Mouse (Mus musculus) monocyte, adult 2 months (primary cell): ENCODE results near the gene Acsl6.
"Not testable (repeated sequence)": the region's sequence is repeated elsewhere in the genome, so short reads cannot be mapped to it uniquely, and the experiment has no call there.

Experiments
- DNase-seq, 2 experiments: peaks; one replicate each; pipeline ENCODE4 v3.0.0; 2022; ENCODE audit warnings: low spot score in 2 of 2, low read depth in 1 of 2

The Acsl6 gene

DNA sequence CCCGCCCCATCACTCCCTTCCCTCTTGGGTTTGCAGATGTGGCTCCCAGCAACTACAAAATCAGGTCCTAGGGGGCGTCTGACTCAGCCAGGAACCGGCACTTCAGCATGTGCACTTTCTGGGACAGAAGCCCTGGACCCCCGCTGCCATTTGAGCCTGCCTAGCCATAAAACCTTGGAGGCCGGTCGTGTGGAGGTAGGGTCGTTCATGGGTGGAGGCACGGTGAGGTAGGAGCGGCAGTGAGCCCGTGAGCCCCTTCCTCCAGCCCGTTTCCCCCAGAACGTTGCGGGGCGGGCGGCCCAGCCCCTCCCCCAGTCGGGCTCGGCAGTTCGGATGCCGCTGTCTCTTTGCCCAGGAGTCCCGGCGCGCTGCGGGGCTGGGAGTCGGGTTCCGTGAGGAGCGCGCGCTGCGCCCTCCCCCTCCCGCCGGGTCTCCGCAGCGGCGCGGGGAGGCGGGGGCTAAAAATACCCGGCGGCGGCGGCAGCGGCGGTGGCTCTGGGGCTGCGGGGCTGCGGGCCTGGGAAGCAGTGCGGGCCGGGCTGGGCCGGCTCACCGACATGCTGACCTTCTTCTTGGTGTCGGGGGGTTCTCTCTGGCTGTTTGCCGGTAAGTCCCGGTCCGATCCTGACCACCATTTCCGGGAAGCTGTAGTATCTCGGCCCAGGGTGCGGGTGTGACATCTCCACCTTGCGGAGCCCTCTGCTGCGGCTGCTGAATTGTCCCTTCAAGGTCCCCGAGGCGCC is at the start of gene Acsl6:
Gene Acsl6 (plus strand): TSS at position 71 of the 743 bp plus-strand sequence.
- no peak for DNase-seq

DNA sequence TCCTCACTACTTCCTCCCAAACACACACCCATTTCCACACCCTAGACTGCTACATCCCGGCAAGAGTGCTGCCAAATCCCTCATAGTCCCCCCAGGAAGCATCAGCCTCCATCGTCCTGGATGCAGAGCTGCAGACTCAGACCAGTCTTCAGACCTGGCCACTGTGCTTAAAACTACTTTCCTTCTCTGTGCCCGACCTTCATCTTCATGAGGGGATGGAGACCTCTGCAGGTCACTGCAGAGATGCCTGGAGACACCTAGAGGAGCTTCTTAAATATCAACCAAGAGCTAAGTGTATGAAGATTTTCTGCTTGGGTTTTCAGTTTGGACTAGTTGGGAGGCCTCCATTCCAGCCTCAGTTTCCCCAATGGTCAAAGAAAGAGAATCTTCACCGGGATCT is 49.5 kb upstream of the Acsl6 start:
- DNase-seq = no peak

DNA sequence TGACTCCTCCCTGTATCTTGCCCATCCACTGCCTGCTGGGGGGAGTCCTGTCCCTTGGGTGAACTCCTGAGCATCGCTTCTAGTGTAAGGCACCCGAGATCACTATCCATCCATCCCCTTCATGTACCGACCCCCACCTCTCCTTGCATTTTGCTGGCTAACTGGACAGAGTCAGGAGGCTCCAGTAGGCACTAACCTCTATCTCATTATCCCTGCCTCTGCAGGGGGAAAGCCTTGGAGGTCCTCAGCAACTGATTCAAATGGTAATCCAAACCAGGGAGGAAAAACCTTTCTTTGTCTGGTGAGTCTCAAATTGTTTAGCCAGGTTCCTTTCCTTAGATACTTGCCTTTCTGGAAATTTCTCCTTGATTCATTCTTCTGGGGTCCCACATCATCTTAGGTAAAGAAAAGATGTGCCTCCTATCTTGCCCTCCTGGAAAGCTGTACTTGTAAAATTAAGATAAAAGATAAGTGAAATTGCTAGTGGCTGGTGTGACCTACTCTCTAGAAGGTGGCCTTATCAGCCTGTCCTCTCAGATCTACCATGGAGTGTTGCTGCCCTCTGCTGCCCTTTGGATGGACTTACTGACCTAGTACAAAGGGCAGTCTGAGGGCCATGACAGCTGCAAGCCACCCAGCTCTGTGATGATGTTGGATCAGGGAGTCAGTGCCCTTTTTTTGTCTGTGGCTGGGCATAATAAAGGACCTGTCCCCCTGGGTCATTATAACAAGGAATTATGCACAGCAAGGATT is 46.8 kb upstream of the Acsl6 start:
- DNase-seq = peak in 1 of 2 experiments; percentile 51

DNA sequence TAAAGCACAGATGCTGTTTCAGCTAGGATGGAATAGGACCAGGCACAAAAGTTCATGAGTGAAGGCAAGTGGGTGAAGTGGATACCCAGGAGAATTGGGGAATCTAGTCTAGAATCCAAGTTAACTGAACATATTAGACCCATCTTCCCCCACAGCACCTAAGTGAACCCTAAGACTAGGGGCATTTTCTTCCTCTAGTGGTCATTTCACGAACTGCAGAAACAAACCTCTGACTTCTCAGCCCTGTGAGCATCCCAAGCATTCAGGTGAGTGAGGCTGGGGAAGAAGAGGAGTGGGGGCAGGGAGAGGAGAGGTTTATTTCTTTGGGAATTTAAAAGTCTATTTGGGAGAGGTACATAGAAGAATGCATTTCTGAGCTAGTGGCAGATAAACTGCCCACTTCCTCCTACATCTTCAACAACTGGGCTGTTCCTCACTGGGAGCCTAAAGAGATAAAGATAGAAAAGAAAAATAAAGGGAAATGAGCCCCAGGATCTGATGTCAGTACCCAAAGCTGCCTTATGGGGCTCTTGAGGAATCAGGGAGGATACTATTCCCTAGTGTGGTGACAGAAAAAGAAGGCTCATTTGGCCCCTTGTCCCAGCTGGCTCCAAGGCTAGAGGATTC is 40.1 kb upstream of the Acsl6 start:
- no peak for DNase-seq

DNA sequence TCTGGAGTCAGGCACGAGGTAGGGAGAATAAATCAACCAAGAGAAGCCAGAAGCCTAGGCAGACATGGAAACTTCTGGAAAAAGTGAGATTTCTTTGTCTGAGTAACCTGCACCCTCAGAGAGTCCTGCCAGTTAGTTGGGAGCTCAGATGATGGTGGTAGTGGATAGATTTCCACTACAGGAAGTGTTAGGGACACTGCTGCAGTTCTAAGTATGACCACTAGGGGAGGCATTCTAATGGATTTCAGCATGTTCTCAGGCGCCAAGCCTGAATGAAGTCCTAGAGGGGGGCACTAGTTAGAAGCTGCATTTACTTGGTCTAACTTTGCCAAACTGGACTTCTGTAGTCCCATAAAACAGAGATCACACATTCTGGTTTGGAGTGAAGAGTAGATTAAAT is 39.1 kb upstream of the Acsl6 start:
- peak in 1 of 2 experiments; percentile 33 for DNase-seq

DNA sequence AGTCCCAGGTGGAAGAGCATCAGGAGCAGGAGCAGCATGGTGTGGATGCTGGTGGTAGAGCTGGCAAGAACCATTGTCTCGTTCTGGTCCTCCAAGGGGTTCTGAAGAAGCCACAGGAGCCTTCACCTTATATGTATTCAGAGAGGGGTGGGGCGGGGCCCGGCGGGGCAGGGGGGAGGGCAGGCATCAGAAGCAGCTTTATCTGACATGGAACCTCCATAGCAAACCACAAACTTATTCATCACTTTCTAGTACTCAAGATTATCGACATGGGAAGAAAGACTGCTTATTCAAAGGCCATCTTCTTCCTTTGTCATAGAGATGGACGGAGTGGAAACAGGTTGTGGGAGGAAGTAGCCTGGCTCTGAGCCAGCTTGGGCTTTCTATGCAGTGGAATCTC is 36.4 kb upstream of the Acsl6 start, which contains the start of gene Il3:
Gene Il3 (minus strand): TSS at position 101 of the 400 bp plus-strand sequence.
- DNase-seq = no peak

DNA sequence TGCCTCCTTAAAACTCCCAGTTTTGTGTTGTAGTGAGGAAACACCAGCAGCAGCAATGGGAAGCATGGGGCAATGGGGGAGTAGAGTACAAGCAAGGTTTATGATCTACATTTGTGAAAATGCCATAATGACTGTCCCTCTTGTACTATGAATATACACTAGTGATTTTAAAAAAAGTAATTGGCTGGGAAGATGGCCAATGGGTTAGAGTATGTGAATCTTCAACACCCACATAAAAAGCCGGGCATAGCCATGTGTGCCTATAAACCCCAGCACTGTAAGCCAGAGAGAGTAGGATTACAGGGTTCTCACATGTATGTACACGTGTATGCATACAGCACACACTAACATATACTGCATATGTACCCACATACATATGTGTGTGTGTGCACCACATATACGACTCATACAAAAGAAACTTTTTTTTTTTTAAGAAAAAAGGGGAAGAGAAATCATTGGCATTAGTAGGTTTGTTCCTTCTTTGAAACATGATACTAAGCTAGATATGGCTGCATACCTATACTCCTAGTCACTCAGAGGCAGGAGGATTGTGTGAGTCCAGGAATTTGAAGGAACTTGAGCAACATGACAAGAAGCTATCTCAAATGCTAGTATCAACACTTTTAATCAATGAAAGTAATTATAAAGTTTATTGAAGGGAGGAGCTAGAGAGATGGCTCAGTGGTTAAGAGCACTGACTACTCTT is 34.3 kb upstream of the Acsl6 start:
- no peak for DNase-seq

DNA sequence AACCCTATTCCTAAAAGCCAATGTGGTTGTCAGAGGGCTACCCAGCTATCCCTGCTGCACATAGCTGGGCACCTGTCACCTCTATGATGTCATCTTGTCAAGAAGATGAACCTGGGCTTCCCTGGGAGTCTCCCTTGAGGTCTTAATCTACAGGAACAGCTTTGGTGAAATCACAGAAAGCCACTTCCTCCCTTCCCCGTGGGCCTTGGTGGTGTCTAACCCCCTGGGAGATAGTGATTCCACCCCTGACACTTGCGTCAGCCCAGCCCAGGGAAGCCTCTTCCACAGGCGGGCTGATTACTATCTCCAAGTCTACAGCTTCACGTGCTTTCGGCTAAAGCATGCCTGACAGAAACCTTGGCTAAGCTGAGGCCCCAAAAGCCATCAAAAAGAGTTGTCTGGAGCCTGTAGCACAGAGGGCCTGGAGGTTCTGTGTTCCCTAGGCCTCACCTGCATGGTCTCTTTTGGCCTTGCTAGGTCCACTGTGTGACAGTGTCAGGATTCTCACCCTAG is 32.1 kb upstream of the Acsl6 start:
- no peak for DNase-seq

DNA sequence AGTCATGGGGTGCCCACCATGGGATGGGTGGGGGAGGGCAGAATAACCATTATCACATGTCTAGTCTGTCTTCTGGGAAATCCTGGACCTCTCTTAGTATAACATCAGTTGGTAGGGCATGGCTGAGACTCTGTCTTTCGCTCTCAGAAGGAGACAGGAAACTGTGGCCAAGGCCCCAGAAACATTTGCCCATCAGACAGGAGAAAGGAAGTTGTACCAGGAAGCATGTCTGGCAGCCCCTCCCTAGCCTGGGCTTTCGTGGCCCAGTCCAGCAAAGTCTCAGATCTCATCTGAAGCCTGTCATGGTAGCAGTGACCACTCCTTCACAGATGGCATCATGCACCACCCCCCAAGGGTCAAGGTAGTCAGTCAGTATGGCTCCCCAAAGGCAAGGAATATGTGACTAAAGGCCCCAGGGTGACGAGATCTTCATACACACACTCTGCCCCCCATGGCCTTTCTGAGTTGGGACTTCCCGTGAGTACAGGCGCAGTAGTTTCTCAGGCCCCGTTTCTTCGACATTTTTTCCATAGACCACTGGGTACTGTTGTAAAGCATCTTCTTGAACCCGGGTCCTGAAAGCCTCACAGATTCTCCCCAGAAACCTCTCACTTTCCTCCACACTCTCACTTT is 15.7 kb upstream of the Acsl6 start:
- DNase-seq = no peak

DNA sequence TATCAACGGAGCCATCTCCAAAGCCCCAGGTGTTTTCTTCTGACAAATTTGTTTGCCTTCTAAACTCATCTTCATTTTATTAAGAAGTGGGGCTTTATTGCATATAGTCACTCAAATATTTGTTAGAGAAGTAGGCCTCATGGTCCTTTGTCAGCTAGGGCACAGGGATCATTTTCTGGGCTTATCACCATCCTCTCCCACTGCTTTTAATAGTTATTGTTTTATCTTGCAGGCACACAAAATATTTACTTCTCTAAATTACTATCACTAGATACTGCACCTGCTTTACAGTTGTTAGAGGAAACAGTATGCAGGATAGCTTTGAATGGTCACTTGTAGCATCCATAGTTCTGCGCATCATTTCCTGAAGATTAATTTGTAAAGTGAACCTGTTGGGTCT is 11.4 kb upstream of the Acsl6 start:
- DNase-seq = no peak

DNA sequence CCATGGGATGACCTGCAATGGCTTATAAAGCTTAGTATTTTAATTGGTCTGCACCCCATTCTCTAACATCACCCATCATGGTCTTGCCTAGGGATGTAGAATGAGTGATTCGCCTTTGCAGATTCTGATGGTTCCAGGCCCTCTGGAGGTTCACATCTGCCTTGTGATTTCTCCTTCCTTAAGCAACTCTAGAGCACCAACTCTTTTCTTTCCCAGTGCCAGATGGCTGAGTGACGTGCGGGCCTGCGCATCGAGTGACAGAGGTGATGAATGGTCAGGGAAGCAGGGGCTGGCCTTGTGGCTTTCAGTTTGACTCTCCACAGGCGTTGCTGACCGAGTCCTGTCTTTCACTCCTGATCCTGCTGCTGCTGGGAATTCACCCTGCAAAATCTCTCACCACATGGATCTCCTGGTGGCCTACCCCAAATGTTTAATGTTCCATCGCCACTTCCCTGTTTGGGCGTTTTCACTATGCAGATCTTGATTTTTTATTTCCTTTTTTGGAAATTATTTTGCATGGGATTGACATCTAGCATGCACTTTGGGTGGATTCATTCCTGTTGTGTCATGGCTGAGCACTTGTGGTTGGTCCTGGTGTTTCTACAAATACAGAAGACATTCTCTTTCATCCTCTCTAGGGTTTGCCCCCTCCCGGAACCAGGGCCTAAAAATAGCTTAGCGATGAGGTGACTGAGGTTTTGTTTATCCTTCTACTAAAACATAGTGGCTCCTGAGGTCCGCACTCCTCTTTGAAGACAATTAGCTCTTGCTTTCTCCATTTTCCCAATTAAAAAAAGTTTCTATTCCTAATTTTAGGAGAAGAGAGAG is 9.4 kb upstream of the Acsl6 start:
- DNase-seq = no peak

DNA sequence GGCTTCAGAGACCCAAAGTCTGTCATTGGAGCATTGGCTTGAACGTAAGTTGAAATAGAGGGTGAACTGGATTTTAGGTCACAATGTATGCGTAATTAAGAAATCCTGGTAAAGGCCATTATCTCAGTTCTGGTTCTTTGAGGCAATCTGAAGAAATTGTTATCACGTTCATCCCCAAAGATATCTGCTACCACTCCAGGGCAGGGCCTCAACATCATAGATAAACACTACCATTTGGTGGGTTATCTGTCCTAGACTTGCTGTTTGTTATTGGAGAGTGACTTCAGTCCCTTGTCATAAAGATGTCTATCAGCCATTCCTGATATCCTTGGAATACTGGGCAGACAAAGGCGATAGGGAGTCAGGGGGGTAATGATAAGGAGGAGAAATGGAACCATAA is 7.6 kb upstream of the Acsl6 start:
- no peak for DNase-seq

DNA sequence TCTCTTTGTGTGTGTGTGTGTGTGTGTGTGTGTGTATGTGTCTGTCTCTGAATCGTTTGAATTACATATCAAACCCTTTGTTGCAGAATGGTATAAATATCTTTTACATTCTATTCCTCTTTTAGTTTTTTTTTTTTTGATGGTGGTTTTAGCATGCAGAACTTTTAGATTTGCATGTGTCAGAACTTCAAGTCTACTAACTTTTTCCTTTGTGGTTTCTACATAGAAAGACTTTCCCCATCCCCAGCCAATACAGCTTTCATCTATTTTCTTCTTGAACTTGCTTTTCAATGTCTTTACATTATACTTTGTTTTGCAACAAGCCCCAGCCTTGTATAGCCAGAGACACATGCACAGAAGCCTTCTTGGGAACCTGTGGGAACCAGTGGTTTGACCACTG is 6.9 kb upstream of the Acsl6 start:
- no peak for DNase-seq

DNA sequence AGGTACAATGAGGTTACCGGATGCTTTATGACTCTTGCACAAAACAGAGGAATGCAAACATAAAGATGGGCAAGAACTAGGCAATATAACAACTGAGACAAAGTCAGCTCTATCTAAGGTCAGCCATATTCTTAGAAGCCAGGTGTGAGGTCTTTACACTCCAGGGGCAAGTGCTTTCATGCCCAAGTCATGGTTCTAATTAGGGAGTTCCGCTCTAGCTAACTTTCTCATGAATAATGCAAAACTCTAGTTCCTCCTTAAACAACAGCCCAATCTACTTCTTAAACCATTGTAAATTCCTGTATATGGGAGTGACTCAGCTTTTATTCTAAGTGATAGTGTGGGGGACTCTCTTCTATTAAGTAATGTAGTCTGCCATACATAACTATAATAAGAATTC is 6.1 kb upstream of the Acsl6 start:
- DNase-seq = not testable (repeated sequence)

DNA sequence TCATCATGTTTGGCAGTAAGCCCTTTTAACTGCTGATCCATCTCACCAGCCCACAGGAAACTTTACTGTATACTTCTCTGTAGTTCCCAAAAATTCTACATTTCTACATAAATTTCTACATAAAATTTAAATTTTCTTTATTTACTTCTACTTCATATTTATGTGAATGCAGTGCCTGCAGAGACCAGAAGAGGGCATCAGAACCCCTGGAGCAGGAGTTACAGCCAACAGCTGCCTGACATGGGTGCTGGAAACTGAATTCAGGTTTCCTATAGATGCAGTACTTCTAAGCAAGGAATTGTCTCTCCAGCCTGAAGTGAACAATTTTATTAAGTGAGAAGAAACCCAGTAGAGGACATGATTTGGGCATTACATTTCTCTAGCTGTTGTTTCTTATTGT is 4.8 kb upstream of the Acsl6 start:
- DNase-seq = no peak

DNA sequence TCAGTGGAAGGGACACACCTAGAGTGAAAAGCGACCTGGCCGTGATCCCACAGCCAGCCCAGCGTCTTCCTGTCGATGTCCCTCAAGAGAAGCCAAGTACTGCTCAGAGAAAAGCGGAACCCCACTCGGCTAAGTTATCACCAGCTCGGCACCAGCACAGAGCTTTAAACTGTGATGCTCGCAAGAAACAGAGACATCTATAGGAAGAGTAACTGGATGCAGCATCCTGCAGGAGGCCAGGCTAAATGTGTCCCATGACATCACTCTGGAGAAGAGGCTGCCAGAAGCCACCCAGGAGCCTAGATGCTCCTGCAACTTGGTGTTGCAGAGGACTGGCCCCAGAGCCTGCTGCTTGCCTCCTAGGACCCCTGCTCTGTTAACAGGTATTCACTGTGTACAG is 1.6 kb upstream of the Acsl6 start:
- no peak for DNase-seq

DNA sequence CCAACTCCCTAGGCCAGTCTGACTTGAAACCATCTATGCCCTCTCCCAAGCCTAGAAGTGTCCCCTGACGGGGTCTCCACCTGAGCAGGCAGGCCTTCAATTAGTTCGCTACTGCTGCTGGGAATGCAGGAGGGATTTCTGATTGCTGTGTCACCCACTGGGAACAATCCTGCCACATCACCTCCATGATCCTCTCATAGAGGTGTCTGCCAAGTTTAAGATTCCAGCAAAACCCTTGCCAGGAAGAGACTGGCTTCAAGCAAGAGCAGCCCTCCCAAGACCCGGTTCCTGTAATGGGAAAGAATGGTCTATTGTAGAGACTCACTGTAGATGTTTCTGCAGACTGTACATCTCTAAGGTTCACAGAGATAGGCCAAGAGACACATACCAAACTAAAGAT is 992 bp upstream of the Acsl6 start:
- no peak for DNase-seq

DNA sequence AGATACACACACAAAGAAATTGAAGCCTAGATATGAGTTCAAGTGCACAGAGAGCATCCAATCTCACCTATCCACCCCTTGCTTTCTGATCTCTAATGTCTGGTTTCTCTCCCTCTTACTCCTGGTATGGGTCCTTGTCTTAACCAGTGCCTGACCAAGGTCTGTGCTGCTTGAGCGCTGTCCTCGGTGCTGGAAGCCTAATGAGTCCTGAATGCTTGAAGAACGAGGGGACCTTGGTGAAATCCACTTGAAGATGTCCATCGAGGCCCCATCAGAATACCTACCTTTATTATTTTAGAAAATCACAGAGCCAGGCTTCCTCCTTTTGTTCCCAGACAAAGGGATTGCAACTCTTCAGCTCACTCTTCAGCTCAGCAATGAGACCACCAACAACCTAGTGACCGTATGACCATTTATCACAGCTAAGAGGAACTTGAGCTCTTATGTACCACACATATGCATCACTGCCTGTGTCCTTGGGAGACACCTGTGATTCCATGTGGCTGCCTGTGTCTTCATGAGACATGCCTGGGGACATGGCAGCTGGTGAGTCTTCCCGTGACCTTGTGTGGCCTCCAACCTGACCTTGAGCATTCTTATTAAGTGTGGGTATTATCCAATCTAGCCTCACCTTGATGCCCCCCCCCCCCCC is 396 bp upstream of the Acsl6 start:
- no peak for DNase-seq

DNA sequence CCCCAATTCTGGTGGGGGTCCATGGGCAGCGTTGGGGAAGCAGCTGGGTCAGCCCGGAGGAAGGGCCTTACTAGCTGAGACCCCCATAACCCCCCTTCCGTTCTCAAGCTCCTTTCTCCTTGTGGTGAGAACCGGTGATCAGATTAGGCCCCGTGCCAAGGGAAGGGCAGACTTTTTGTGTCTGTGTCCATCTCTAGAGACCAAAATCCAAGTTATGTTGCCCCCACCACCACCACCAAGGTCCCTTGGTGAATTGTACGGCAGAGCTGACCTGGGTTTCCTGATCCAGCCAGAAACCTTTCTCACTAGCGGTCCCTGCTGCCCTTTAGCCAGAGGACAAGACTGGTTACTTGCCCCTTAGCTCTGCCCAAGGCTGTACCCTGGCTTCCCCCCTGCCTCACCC is 874 bp downstream of the Acsl6 start:
- no peak for DNase-seq

DNA sequence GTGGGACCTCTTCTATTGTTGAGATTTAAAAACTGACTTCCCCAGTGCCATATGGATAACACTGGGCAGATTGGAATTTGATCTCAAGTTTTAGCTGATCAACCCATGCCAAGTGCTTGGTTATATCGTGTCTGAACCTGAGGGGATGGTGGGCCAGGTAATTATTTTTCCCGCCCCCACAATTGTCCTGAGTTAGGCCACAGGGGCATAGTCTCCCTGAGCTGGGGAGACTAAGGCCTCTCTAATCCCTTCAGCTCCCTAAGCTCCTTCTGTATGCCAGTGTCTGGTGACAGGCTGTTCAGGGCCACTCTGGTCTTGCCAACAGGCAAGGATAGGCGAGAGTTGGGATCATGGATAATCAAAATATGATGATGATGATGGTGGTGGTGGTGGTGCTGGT is 1.7 kb downstream of the Acsl6 start:
- no peak for DNase-seq
